Mouse (Mus musculus) ovary, postnatal 36 days (tissue): ENCODE measurements around the gene Lyst.
"Not testable (repeated sequence)": the region's sequence is repeated elsewhere in the genome, so short reads cannot be mapped to it uniquely, and the experiment has no call there.

ENCODE experiments used
- DNase-seq: peaks from one replicate; pipeline ENCODE4 v3.0.0; 2022; ENCODE audit warnings: low spot score, mixed read lengths

Gene Lyst

DNA sequence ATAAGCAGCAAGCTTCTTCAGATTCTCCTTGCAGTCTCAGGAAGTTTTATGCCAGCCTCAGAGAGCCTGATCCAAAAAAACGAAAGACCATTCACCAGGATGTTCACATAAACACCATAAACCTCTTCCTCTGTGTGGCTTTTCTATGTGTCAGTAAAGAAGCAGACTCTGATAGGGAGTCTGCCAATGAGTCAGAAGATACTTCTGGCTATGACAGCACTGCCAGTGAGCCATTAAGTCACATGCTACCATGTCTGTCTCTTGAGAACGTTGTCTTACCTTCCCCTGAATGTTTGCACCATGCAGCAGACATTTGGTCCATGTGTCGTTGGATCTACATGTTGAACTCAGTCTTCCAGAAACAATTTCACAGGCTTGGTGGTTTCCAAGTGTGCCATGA lies 47.4 kb downstream of the Lyst start:
- DNase-seq: no peak

DNA sequence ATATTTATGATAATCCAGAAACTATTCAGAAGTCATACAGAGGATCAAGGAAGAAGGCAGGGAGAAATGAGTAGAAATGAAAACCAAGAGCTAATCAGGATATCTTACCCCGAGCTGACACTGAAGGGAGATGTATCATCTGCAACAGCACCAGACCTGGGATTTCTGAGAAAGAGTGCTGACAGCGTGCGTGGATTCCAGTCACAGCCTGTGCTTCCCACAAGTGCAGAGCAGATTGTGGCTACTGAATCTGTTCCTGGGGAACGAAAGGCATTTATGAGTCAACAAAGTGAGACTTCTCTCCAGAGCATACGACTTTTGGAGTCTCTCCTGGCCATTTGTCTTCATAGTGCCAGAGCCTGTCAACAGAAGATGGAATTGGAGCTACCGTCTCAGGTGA lies 47.8 kb downstream of the Lyst start:
- DNase-seq: no peak

DNA sequence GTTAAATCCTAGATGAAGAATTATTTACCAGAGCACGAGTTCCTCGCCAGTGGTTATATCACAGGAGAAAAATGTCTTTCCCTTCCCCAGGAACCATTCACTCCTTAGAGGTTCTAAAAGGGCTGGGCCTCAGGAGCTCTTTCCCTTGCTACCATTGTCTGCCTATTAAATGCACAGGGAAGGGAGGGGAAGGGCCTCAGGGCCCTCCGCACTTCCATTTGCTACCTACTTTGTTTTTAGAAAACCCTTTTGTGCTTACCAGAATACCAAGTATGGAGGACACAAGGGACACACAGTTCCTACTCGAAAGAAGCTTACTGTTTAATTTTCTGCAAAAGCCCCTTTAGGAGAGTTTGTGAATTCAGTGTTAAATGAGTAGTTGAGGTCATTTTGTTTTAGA lies 48.5 kb downstream of the Lyst start:
- no peak for DNase-seq

DNA sequence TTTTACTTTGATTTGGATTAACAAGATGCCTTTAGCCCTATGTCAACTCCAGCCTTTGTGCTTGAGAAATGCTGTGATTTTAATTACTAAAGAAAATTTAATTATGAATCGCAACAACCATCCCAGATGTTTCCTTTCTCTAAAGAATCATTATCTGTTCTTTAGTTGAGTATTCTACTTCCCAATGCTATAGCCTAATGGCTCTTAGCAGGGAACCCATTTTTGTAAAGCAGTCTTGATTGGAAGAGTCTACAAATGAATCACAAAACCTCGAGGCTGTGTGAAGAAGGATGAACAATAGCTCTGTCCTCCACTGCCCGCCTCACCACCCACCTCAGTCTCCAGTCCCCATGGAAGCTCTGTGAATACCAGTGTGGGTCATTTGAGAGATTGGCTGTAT lies 57.1 kb downstream of the Lyst start:
- no peak for DNase-seq

DNA sequence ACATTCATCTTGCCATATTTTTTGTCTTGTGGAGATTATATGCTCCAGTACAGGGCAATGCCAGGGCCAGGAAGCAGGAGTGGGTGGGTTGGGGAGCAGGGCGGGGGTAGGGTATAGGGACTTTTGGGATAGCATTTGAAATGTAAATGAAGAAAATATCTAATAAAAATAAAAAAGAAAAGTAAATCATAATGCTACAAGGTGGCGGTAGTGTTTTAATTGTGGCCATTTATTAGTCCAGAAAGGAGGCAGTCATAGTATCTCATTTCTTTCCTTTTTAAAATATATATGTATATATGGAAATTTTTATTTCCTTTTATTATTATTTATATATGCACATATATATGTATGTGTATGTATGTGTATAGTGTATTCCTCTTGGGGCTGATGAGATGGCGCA lies 65.3 kb downstream of the Lyst start:
- DNase-seq: no peak

DNA sequence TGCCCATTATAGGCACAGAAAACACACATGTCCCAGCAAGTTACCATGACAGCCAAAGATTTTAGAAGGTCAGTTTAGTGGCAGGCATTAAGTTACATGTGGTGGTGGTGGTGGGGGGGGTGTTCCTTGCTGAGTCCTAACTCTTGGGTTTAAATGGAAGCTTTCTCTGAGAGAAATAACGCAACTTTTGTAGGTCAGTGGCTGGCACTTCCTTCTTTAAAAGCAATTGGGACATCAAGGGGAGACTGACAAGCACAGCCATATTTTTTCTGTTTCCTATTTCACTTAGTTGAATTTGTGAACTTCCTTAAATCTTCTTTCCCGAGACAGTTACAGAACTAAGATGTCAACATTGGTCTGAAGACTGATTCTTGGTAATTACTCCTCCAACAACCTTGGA lies 75.9 kb downstream of the Lyst start:
- DNase-seq: not testable (repeated sequence)

DNA sequence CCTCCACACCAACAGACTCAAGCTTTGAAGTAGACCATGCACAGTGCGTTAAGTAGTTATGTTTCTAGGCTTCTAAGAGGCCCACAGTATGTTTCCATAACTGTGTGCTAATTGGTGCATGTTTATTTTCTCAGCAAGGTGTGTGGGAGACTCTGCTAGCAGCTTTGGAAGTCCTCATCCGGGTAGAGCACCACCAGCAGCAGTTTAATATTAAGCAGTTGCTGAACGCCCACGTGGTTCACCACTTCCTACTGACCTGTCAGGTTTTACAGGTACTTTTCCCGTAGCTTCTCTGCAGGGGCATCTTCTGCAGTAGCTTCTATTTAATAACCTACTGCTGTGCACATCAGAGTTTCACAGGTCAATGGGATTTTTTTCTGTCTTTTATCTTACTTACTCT lies 80.5 kb downstream of the Lyst start:
- DNase-seq: no peak

DNA sequence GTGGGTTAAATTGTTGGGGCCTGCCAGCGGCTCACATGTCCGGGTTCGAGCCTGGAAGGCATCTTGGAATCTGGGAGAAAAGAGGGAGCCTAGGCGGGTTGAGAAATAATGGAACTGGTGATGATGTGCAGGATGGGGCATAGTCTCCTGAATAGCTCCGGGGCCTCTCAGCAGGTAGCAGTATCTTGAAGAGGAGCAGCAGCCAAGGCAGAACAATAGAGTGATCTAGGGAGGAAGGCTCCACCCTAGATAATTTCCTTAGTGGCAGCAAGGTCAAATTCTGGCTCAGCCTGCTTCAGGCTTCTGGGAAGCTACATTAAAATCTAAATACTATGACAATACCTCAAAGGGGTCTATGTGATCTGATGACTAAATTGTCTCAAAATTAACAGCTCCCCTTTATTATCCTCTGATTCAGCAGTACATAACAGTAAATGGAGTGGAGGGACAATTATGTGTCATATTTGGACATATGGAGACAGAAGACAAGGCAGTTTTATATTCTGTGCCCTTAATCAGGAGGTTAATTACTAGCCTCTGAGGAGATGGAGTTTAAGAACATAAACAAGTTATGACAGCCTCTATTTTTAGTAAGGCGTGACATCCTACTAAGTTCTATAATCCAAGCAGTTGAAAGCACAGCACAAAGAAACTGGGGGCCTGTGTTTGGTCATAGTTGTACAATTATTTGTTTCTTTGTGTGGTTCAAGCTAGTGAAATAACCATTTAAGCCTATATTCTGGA lies 81.6 kb downstream of the Lyst start:
- DNase-seq: no peak

DNA sequence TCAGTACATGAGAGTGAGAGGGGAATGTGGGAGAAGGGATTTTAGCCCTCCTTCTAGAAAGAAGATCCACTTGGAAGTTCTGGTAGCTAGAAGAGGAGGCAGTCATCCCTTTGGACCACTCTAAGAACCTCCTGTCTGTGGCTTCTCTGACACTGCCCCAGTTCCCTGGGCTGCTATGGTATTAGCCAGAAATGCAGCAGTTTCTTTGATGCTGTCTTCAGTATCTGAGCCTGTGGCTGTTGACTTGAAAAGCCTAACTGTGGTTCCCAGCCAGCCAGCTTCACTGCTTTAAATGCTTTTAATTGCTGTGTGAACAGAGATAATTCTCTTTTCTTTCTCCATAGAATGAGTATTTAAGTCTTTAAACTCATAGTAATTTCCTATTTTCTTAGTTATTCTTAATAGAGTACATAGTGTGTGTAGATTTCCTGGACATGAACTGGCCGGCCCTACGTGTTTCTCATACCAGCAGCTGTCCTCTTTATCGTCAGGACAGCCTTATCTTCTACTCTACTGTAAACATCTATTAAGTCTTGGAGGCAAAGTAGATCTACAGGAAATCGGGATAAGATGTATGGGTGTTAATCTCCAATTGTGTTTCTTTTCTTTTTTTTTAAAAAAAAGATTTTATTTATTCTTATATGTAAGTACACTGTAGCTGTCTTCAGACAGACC lies 84.6 kb downstream of the Lyst start:
- DNase-seq: no peak

DNA sequence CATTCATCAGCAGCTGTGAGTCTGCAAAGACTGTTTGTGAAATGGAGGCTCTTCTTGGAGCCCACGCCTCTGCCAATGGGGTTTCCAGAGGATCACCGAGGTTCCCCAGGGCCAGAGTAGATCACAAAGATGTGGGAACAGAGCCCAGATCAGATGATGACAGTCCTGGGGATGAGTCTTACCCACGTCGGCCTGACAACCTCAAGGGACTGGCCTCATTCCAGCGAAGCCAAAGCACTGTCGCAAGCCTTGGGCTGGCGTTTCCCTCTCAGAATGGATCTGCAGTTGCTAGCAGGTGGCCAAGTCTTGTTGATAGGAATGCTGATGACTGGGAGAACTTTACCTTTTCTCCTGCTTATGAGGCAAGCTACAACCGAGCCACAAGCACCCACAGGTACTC lies 87.7 kb downstream of the Lyst start:
- no peak for DNase-seq

DNA sequence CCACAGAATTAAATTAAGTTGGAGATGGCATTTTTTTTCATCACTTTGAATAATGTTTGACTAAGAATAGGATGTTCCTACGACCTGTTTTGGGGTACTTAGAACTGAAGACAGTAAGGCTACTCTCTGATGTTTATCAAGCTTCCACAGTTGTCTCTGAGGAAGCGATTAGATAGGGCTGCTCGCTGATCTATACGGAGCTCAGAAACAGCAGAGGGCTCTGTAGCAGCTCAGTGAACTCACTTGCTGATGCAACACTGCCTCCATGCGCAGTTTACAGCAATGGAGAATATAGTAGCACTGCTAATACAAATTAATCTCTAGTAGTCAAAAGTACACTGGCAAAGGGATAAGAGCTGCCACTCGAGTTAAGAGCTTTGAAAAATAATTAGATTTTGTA lies 91.4 kb downstream of the Lyst start:
- DNase-seq: no peak

DNA sequence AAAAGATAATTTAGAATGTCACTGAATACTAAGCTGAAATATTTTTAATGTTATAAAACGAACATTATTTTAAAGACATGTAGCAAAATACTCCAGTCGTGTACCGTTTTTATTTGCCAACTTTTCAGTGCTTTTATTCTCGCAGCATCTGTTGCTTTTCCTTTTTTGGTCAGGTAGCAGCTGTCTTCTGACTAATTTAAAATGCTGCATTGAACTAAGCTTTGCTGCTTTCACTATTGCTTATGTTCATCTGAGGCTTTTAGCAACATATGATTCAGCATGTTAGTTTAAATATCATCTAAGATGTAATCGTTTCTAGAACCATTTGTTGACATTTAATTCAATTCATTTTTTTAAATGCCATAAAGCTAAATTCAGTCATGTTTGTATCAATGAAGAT lies 113.3 kb downstream of the Lyst start:
- no peak for DNase-seq

DNA sequence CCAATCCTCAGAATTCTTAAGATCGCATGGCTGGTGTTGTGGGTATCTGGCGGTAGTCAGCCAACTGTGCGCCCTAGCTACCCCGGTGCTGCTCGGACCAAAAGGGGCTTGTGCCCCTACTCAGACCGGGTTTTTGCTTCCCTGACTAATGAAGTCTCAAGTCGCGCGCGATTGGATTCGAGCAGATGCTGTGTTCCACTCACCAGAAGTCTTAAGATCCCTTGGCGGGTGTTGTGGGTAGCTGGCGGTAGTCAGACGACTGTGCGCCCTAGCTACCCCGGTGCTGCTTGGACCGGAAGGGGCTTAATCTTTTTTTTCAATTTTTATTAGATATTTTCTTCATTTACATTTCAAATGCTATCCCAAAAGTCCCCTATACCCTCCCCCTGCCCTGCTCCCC lies 131.2 kb downstream of the Lyst start:
- DNase-seq: not testable (repeated sequence)

DNA sequence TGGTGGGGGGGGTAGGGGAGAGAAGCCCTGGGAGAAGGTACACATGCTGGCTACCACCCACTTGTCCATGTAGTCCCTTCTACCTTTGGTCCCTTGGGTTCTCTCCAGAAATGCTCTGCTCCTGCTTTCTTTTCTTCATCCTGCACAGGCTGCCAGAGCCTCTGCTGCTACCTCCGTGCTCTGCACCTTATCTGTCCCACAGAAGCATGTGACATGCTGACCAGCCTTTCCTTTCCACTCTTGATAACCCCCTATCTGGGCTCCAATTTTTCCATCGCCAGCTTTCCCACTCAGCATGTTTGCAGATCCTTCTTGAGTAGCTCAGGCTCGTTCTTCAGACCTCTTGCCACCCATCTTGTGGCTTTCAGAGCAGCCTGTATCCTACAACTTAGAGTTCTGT lies 133.1 kb downstream of the Lyst start:
- no peak for DNase-seq

DNA sequence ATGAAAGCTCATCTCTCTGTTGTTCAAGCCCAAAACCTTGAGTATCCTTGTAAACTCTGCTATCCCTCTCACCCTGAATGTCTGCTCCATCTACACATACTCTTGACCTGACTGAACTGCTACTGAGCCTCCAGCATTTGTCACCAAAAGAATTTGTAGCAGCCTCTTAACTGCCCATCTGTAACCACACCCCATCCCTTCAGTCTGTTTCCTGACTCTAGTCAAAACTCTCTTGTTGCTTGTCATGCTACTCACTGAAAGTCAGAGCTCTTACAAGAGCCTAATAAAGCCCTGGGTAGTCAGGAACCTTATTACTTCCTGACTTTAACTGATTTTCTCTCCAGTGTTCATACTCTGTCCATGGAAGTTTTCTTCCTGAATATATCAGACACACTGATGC lies 133.6 kb downstream of the Lyst start:
- DNase-seq: no peak

DNA sequence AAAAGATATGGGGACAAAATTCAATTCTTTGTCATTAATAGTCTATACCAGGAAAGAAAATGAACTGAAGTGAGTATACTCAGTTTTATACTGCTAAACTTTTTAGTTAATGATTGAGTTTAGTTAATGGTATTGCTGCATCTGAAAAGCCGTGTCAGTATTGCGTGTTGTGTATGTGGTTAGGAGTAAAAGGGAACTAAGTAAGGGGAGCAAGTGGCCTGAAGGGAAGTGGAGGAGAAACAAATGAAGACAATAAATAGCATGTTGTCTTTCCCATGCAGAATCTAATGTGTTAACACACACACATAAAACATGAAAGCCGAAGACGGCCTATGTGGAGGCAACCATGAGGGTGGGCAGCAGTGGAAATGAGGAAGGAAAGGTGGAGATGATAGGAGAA lies 149.0 kb downstream of the Lyst start:
- DNase-seq: no peak

DNA sequence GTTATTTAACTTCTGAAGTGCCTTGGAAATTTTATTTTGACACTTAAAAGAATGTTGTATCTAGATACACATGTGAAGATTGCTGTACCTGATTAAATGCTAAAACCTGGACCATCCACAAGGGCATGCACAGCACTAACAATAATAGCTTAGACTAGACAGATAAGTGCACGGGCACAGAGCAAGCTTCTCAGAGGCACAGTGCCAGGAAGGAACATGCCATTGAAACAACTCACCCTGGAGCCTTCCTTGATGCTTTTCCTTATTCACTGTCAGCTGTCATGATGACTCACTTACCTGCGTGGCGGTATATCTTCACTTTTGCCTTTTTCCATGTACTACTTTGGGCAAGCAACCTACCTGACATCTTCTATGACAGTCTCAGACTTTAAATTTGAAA lies 155.7 kb downstream of the Lyst start:
- no peak for DNase-seq

DNA sequence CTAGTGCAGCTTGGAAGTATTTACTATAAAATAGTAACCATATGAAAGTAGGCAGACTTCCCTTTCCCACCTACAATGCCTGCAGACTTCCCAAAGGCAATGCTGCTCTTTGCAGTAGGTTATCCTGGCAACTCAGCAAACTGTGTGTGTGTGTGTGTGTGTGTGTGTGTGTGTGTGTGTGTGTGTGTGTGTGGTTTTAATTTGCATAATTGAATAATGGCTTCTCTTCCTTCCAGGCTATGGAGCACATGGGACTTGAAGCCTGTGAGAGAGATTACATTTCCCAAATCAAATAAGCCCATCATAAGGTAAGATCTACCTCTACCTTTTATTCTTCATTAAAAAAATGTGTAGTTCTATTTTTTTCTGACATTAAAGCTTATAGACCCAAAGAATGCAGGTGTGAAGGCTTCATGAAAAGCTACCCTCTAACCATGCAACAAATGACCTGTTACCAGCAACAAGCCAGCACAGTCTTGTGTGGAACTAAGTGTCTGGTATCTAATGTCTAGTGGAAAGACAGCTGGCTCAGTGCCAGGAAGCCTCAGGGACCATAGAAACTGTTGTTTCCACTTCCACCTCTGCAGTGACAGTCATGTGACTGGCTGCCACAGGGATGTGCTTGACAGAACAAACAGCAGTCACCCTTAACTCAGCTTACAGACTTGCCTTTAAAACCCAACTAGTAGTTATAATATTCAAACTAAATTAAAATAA lies 185.7 kb downstream of the Lyst start:
- no peak for DNase-seq

DNA sequence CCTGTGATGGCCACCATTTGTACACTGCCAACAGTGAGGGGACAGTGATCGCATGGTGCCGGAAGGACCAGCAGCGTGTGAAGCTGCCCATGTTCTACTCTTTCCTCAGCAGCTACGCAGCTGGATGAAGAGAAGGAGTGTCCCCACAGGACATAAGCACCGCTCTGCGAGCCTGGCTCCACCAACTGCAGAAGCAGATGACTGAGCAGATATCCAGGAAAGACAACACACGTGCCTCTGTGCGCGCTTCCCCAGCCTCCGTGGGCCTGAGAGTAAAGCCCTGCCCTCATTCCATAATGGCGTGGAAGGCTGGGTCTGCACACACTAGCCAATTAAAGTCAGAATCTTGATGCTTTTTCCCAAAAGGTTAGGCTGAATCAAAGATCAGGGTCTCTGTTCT lies 186.9 kb downstream of the Lyst start:
- no peak for DNase-seq

DNA sequence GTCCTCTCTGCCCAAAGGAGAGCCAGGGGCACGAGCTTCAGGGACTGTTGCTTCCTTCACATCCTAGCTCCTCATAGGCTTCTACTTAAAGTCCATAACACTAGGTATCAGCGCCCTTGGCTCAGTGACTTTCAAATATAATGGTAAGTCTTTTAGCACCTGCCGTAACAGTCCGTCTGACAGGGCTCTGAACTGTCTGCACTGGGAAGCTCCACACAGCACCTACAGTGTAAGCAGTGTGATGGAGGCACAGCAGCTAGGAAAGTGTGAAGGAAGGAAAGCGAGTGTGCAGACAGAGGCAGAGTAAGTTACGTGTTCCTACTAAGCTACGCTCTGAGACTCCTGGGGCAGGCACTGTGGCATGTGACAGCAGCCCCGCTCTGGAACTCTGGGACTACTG lies 187.5 kb downstream of the Lyst start:
- no peak for DNase-seq

DNA sequence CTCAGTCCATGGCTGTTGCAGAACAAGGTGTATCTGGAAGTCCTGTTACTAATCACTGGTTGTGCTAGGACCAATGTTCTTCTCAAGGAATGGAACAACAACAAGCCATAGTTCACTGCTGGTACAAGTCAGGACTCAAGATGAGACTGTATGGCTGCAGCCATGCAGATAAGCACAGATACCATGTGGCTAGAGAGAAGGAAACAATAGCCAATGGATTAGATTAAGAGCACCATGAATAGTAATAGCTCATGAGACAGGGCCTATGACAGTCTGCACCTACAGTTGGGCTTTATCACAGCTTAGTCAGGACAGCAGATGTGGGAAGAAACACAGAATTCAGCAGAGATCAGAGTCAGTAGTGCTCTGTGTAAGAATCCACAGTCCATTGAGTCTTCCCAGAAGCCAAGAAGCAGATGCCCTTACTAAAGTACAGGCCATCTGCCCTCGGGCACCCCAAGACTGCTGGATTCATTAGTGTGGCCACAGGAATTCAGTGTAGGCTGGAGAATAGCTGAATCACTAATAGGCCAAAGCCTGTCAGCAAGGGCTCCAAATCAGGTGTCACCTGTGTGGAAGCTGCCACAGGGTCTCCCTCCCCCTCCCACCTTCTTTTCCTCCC lies 188.8 kb downstream of the Lyst start:
- no peak for DNase-seq

DNA sequence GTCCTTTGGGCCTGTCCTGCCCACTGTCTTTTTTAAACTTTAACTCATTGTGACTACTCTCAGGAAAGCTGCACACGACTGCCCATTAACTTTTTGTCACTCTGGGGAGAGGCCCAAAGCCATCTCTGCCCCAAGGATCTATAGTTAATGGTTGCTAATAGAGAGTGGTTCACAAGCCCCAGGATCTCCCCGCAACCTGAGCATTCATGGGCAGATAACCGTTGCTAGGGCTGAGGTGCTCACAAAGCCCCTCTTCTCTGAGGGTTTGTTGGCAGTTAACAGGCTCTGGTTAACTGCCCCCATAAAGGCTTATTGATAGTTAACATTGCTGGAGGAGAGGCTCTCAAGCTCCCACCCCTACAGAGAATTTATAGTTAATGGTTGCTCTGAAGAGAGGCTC lies 190.1 kb downstream of the Lyst start:
- DNase-seq: no peak

DNA sequence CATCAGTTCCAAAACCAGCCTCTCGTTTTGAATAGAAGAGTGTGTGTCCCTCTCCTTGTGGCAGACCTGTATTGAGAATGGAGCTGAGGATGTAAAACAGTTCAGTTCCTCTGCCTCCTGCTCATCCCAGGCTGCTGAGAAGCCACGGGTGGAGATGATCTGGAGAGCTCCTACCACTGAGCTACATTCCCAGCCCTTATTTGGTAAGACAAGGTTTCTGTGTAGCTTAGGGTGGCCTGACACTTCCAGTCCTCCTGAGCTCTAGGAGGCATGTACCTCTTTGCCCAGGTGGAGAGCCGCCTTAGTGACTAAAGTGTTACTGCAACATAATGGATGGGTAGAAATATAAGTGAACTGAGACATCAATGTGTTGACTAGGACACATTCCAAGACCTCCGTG lies 190.8 kb downstream of the Lyst start:
- DNase-seq: no peak
